Mouse (Mus musculus) mouse embryonic stem cell (cell line): ENCODE results near the gene Wdr63.

ENCODE experiments used
- in situ Hi-C, 2 experiments: fragments of 300-500 bp; cut with MboI; formaldehyde crosslinking; loops; 1 replicate in 1 of 2; 3 replicates in 1 of 2; pipeline ENCODE4 v1.14.3; 2019 to 2020; ENCODE audit warnings: low sequenced_read_pairs in 2 of 2, low pct_unique_long_range_greater_than_20kb in 1 of 2, mixed read lengths in 1 of 2; ENCODE audit not compliant: unreplicated experiment in 1 of 2

Gene Wdr63

GRCm38 (mm10) chr3:146107921-146108571 lies at the start of gene Wdr63:
Wdr63 (minus strand) TSS chr3:146108130.
- in situ Hi-C loops = loop anchor here in 1 of 2 experiments (10.0 kb wide), 1 partner anchor 67 kb away; no protein-coding TSS in a partner anchor

GRCm38 (mm10) chr3:146156811-146157210 lies 48.9 kb upstream of the Wdr63 start:
- in situ Hi-C loops = no loop called here

GRCm38 (mm10) chr3:146155628-146156576 lies 48.0 kb upstream of the Wdr63 start:
- in situ Hi-C loops = no loop called here

GRCm38 (mm10) chr3:146153862-146154611 lies 46.1 kb upstream of the Wdr63 start:
- in situ Hi-C loops = no loop called here

GRCm38 (mm10) chr3:146152913-146153312 lies 45.0 kb upstream of the Wdr63 start:
- in situ Hi-C loops = no loop called here

- in situ Hi-C loops = no loop called here
These were observed 44.4 kb upstream of the Wdr63 start for GRCm38 (mm10) chr3:146152348-146152747.

- in situ Hi-C loops = no loop called here
These were observed 43.8 kb upstream of the Wdr63 start for GRCm38 (mm10) chr3:146151755-146152154.

GRCm38 (mm10) chr3:146151328-146151727 lies 43.4 kb upstream of the Wdr63 start:
- in situ Hi-C loops = no loop called here

- in situ Hi-C loops = no loop called here
These were observed 42.6 kb upstream of the Wdr63 start for GRCm38 (mm10) chr3:146150560-146150959.

GRCm38 (mm10) chr3:146150058-146150400 lies 42.1 kb upstream of the Wdr63 start:
- in situ Hi-C loops = no loop called here

- in situ Hi-C loops = no loop called here
These were observed 41.5 kb upstream of the Wdr63 start, which contains the start of gene Mcoln2 for GRCm38 (mm10) chr3:146149156-146150057. Mcoln2 (plus strand) TSS chr3:146149833.

- in situ Hi-C loops = no loop called here
These were observed 38.2 kb upstream of the Wdr63 start for GRCm38 (mm10) chr3:146146131-146146530.

- in situ Hi-C loops = no loop called here
These were observed 37.6 kb upstream of the Wdr63 start for GRCm38 (mm10) chr3:146145501-146145900.

GRCm38 (mm10) chr3:146142523-146142922 lies 34.6 kb upstream of the Wdr63 start:
- in situ Hi-C loops = no loop called here

- in situ Hi-C loops = no loop called here
These were observed 32.3 kb upstream of the Wdr63 start for GRCm38 (mm10) chr3:146140276-146140675.

- in situ Hi-C loops = no loop called here
These were observed 28.5 kb upstream of the Wdr63 start for GRCm38 (mm10) chr3:146136422-146136821.

- in situ Hi-C loops = no loop called here
These were observed 27.5 kb upstream of the Wdr63 start for GRCm38 (mm10) chr3:146135417-146135816.

- in situ Hi-C loops = no loop called here
These were observed 26.9 kb upstream of the Wdr63 start for GRCm38 (mm10) chr3:146134834-146135233.
